Mouse (Mus musculus): ENCODE measurements around the gene Cym. TPM values are rescaled to one million over a fixed set of nuclear protein-coding genes. Genes with fewer than 3 reads are reported as not detected.

Gene Cym
- polyA plus RNA-seq, 2 experiments: 0.40 to 0.47 TPM

DNA sequence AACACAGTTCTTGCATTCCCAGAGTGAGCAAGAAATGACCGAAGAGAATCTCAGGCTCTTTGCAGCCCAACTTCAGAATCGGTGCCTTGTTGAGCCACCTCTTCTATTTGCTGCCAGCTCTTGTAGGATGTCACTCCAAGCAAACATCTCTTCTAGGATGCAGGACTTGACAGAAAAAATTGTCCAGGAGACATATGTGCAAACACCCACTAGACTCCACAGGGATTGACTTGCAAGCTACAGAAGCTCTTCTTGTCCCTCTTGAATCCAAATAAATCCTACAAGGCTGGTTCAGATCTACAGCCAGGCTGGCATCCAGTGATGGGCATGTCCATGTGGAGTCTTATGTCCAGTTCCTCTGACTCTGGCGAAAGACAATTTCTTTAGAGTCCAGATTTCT is 17.1 kb downstream of the Cym start:
- 88% methylated on average over 3 of the region's 3 CpGs for WGBS
- TF ChIP-seq POLR2A (IDR thresholded peaks at IDR 0.05; ENCODE audit: borderline replicate concordance, extremely low read depth, insufficient read depth, insufficient read length): no peak
- Histone ChIP-seq H3K27me3 (ENCODE audit: control insufficient read depth, insufficient read depth, low read length) (no peaks in the 10 kb centered on the region), H3K4me1 (ENCODE audit: control insufficient read depth, insufficient read depth, low read length) (no peaks in the 10 kb centered on the region), H3K4me2 (replicated peaks; ENCODE audit: low read depth, low read length, severe bottlenecking) (no peak overlapping the region), H3K9ac (ENCODE audit: low read depth, low read length, severe bottlenecking) (no peak overlapping the region), H3K9me3 (ENCODE audit: control insufficient read depth, low read length) (no peaks in the 10 kb centered on the region), H3K27ac (replicated peaks; ENCODE audit: low read depth, low read length) (no peak overlapping the region), H3K36me3 (ENCODE audit: control insufficient read depth, insufficient read depth, low read length) (no peaks in the 10 kb centered on the region), H3K4me3 (replicated peaks; ENCODE audit: low read length) (no peak overlapping the region)
- DNase-seq (ENCODE audit: low spot score) (no peak), ATAC-seq (ENCODE audit: low FRiP score, low read depth) (no peak)

DNA sequence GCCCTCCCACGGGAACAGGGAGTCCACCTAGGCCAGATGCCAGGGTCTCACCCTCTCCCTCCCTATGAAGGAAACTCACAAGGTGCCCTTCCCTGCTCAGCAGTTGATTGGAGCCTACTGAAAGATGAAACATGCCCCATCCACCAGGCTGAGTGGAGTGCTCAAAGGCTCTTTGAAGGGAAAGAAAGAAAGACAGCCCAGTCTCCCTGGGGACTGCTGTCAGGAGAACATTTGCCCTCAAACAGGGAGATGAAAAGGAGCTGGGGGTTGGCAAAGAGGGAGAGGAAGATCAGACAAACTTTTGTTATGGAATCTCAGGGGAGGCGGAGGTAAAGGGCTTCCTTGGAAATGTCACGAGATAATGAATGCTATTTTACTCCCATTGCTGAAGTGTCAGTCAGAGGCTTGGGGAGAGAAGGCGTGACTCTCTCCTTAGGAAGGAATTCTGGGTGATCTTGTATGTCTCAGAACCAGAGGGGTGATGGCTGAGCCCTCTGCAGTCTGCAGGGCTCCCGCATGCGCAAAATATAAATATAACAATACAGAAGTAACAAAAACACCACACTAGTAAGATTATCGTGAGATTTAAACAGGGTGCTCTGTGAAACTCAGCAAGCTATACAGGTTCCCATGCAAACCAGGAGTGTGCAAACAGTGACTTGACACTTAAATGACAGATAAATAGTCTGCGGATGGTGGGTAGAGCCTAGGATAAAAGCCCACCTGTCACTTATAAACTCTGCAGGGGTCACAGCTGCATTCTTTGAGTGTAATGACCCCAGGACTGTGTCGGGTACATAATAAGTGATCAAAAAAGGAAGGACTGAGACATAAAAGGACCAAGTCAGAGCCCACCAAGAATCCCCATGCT is 20.0 kb downstream of the Cym start:
- H3K4me1 ChIP-seq (ENCODE audit: control insufficient read depth, insufficient read depth, low read length): no peaks in the 10 kb centered on the region
- no peak for DNase-seq (ENCODE audit: low spot score)
- WGBS: 33% methylated on average over 9 of the region's 9 CpGs
- no peaks in the 10 kb centered on the region for H3K9me3 ChIP-seq (ENCODE audit: control insufficient read depth, low read length)
- no peak overlapping the region for H3K4me2 ChIP-seq (replicated peaks; ENCODE audit: low read depth, low read length, severe bottlenecking)
- no peak for TF ChIP-seq POLR2A (IDR thresholded peaks at IDR 0.05; ENCODE audit: borderline replicate concordance, extremely low read depth, insufficient read depth, insufficient read length)
- ATAC-seq (ENCODE audit: low FRiP score, low read depth): no peak
- no peak overlapping the region for H3K9ac ChIP-seq (ENCODE audit: low read depth, low read length, severe bottlenecking)
- H3K27ac ChIP-seq (replicated peaks; ENCODE audit: low read depth, low read length): no peak overlapping the region
- no peaks in the 10 kb centered on the region for H3K36me3 ChIP-seq (ENCODE audit: control insufficient read depth, insufficient read depth, low read length)
- no peaks in the 10 kb centered on the region for H3K27me3 ChIP-seq (ENCODE audit: control insufficient read depth, insufficient read depth, low read length)
- no peak overlapping the region for H3K4me3 ChIP-seq (replicated peaks; ENCODE audit: low read length)

DNA sequence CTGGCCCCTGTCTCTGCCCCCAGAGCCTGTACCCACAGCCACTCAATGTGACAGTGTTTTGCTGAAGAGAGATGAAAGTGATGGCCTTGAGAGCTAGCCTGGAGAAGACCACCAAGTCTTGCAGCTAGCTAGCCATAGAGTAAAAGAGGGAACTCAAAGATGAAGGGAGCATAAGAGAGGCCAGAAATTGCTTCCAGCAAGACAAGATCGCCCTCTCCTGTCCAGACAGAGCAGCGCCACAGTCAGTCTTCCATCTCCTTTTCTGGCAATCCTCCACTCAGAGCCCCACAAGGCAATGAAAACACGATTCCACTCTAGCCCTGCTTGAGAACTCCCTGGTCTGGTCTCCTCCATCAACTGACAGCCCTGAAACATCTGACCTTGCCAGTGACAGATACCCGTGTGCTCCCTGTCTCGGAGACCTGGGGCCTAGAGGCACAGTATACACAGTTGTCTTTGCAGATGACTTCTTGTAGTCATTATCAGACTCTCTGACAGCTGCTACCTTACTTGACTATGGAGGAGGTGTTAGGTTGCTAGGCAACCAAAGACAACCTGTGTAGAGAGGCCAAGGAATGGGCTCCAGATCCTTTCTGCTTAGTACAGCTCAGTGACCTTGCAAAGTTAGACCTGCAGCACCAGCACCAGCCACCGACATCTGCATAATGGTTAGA is 33.2 kb downstream of the Cym start:
- no peaks in the 10 kb centered on the region for H3K4me1 ChIP-seq (ENCODE audit: control insufficient read depth, insufficient read depth, low read length)
- H3K27ac ChIP-seq (replicated peaks; ENCODE audit: low read depth, low read length): no peak overlapping the region
- TF ChIP-seq POLR2A (IDR thresholded peaks at IDR 0.05; ENCODE audit: borderline replicate concordance, extremely low read depth, insufficient read depth, insufficient read length): no peak
- no peak overlapping the region for H3K9ac ChIP-seq (ENCODE audit: low read depth, low read length, severe bottlenecking)
- WGBS: 37% methylated on average over 6 of the region's 6 CpGs
- no peaks in the 10 kb centered on the region for H3K9me3 ChIP-seq (ENCODE audit: control insufficient read depth, low read length)
- DNase-seq (ENCODE audit: low spot score) (peak; percentile 65), ATAC-seq (ENCODE audit: low FRiP score, low read depth) (peak; percentile 57)
- no peak overlapping the region for H3K4me2 ChIP-seq (replicated peaks; ENCODE audit: low read depth, low read length, severe bottlenecking)
- H3K27me3 ChIP-seq (ENCODE audit: control insufficient read depth, insufficient read depth, low read length): no peaks in the 10 kb centered on the region
- no peak overlapping the region for H3K4me3 ChIP-seq (replicated peaks; ENCODE audit: low read length)
- H3K36me3 ChIP-seq (ENCODE audit: control insufficient read depth, insufficient read depth, low read length): no peaks in the 10 kb centered on the region

DNA sequence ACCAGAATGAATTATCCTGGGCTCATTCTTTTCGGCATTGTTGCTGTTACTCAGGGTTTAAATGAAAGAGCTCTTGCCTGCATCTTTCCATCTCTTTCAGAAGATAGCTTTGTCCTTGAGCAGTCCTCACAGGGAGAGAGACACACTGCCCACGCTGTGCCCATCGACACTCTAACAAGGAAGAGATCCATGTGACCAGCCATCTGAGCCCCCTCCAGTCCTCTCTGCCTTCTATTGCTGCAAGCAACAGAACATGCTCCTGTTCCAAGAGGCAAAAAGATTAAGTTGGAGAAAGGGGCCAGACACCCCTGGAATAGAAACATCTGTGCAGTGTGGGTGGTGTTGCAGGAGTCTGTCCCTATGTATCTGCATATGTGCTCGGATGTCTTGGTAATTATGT is 34.5 kb downstream of the Cym start:
- WGBS: 87% methylated on average over 4 of the region's 4 CpGs
- no peak for TF ChIP-seq POLR2A (IDR thresholded peaks at IDR 0.05; ENCODE audit: borderline replicate concordance, extremely low read depth, insufficient read depth, insufficient read length)
- DNase-seq (ENCODE audit: low spot score): no peak
- Histone ChIP-seq H3K4me3 (replicated peaks; ENCODE audit: low read length) (no peak overlapping the region), H3K9me3 (ENCODE audit: control insufficient read depth, low read length) (no peaks in the 10 kb centered on the region), H3K4me1 (ENCODE audit: control insufficient read depth, insufficient read depth, low read length) (no peaks in the 10 kb centered on the region), H3K27ac (replicated peaks; ENCODE audit: low read depth, low read length) (no peak overlapping the region), H3K9ac (ENCODE audit: low read depth, low read length, severe bottlenecking) (no peak overlapping the region), H3K4me2 (replicated peaks; ENCODE audit: low read depth, low read length, severe bottlenecking) (no peak overlapping the region), H3K36me3 (ENCODE audit: control insufficient read depth, insufficient read depth, low read length) (no peaks in the 10 kb centered on the region), H3K27me3 (ENCODE audit: control insufficient read depth, insufficient read depth, low read length) (no peaks in the 10 kb centered on the region)
- ATAC-seq (ENCODE audit: low FRiP score, low read depth): no peak

DNA sequence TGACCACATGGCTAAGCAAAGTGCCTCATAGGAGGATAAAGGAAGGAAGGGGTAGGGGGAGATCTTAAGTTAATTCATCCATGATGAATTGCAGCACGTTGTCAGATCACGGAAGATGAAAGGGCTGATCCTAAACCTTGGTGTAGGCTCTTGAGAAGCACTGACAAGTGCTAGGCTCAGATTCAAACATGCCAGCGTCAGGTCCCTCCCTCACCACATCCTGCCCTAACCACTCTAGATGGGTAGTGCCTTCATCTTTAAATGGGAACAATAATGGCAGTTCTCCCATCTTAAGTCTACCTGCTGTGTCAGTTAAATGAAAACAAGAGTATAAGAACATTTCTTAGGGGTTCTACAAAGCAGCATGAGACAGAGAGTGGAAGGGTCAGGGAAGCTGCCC is 35.9 kb downstream of the Cym start:
- no peak overlapping the region for H3K4me2 ChIP-seq (replicated peaks; ENCODE audit: low read depth, low read length, severe bottlenecking)
- no peak overlapping the region for H3K9ac ChIP-seq (ENCODE audit: low read depth, low read length, severe bottlenecking)
- no peak overlapping the region for H3K4me3 ChIP-seq (replicated peaks; ENCODE audit: low read length)
- H3K27me3 ChIP-seq (ENCODE audit: control insufficient read depth, insufficient read depth, low read length): no peaks in the 10 kb centered on the region
- no peaks in the 10 kb centered on the region for H3K9me3 ChIP-seq (ENCODE audit: control insufficient read depth, low read length)
- H3K4me1 ChIP-seq (ENCODE audit: control insufficient read depth, insufficient read depth, low read length): no peaks in the 10 kb centered on the region
- H3K27ac ChIP-seq (replicated peaks; ENCODE audit: low read depth, low read length): no peak overlapping the region
- H3K36me3 ChIP-seq (ENCODE audit: control insufficient read depth, insufficient read depth, low read length): no peaks in the 10 kb centered on the region
- no peak for TF ChIP-seq POLR2A (IDR thresholded peaks at IDR 0.05; ENCODE audit: borderline replicate concordance, extremely low read depth, insufficient read depth, insufficient read length)
- no peak for DNase-seq (ENCODE audit: low spot score)
- ATAC-seq (ENCODE audit: low FRiP score, low read depth): no peak
- 80% methylated on average over 3 of the region's 3 CpGs for WGBS
